Mouse (Mus musculus) heart, adult 2 months (tissue): ENCODE measurements around the gene Ctf1. TPM values are rescaled to one million over a fixed set of nuclear protein-coding genes. Genes with fewer than 3 reads are reported as not detected.
A peak's percentile ranks its signal among the peaks of the same experiment; 100 is the strongest.

Experiments
- DNase-seq, 2 experiments: peaks; one replicate each; pipeline ENCODE4 v3.0.0; 2021
- H3K27ac ChIP-seq: fragments of 200-600 bp; 2 replicates; pipeline ENCODE4 v1.8.1; 2022
- H3K27me3 ChIP-seq: fragments of 200-500 bp; 2 replicates; pipeline ENCODE4 v1.6.1; 2012; ENCODE audit warnings: mild to moderate bottlenecking, low read length, inconsistent platforms, mixed read lengths; ENCODE audit not compliant: control insufficient read depth, insufficient read depth
- H3K36me3 ChIP-seq: fragments of 200-500 bp; 2 replicates; pipeline ENCODE4 v1.6.1; 2012; ENCODE audit warnings: low read length, inconsistent platforms; ENCODE audit not compliant: control insufficient read depth, insufficient read depth
- H3K4me1 ChIP-seq: fragments of 200-500 bp; 2 replicates; pipeline ENCODE4 v1.6.1; 2011; ENCODE audit warnings: low read length; ENCODE audit not compliant: control insufficient read depth, insufficient read depth
- H3K4me3 ChIP-seq: fragments of 200-600 bp; 2 replicates; pipeline ENCODE4 v1.8.1; 2022
- H3K79me2 ChIP-seq: fragments of 200-500 bp; replicated peaks from 2 replicates; pipeline ENCODE4 v1.6.1; 2012; ENCODE audit warnings: mild to moderate bottlenecking, inconsistent platforms, low read length, moderate library complexity, mixed read lengths; ENCODE audit not compliant: control insufficient read depth, insufficient read depth
- H3K9ac ChIP-seq: fragments of 200-500 bp; 2 replicates; pipeline ENCODE4 v1.6.1; 2012; ENCODE audit warnings: low read depth, mild to moderate bottlenecking, control low read depth, inconsistent platforms, low read length, mixed read lengths
- CTCF ChIP-seq: fragments of 200-600 bp; IDR thresholded peaks from 2 replicates; pipeline ENCODE4 v1.8.1; 2022; ENCODE audit warnings: antibody characterized with exemption, mild to moderate bottlenecking, moderate library complexity
- EP300 ChIP-seq: fragments of 200-500 bp; IDR thresholded peaks from 2 replicates; pipeline ENCODE4 v1.6.1; 2011; ENCODE audit warnings: low read depth, low read length, control low read depth; ENCODE audit not compliant: insufficient read depth
- POLR2A ChIP-seq: fragments of 200-500 bp; IDR thresholded peaks from 2 replicates; pipeline ENCODE4 v1.6.1; 2011; ENCODE audit warnings: mild to moderate bottlenecking, low read depth, low read length, control low read depth; ENCODE audit not compliant: insufficient read depth
- WGBS: fragments of 180-500 bp; shearing (Covaris S2); methylation state at CpG from one replicate; pipeline ENCODE4 v1.1.7; 2018; 5-methylcytosine and 5-hydroxymethylcytosine counted together
- intact Hi-C: fragments of 180-260 bp; cut with DNase I; formaldehyde crosslinking; loops from one replicate; pipeline ENCODE4 v1.15.1; 2025
- polyA plus RNA-seq: library from polyadenylated mRNA; depleted of rRNA; stranded (reverse); fragments of >200 nt; gene quantifications from 2 replicates; pipeline ENCODE4 v1.2.3, GENCODE M21; 2012
- total RNA-seq, 2 experiments: library from RNA; stranded (reverse); gene quantifications; 2 replicates each; pipeline ENCODE4 v1.2.3; 2021

The Ctf1 gene
- total and polyA plus RNA-seq, 3 experiments: 6.6 to 15.3 (median 8.7) TPM

DNA sequence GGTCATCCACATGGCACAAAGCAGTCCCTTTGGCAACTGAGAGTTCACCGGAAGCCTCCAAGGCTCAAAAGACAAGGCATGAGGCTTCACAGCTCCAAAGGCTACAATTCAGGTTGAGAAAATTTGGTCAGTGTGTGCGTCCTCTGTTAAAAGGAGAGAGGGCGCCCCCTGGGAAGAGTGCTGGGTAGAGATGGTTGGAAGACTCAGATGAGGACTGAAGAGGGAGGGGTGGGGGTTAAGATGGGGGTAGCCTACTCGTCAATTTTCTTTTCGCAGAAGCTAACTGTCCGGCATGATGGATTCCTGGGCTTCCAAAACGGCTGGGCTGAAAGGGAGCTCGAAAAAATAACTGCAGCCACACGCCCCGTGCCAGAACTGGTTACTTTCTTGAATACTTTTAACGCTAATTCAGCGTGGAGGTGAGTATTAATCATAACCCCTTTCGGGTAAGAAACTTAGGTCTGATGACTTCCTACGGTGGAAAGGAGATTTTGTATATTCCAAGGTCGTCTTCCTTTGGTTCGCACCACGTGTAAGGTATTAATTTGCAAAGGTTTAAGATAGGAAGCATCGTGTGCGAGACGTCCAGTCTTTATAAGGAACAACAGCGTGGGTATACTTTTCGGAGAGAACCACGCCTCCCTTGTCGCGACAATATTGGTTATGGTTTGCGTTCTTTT, 32.0 kb downstream of the Ctf1 start, which contains the start of gene Fbxl19:
Fbxl19 (plus strand) TSS at position 178 of the 680 bp plus-strand sequence.
- intact Hi-C loops: loop anchor here (1.0 kb wide), 1 partner anchor 69 kb away; no protein-coding TSS in a partner anchor
- Histone ChIP-seq H3K4me3 (peak within 1 kb of the TSS; percentile 79), H3K4me1 (peaks cover 2% of the 10 kb centered on the region), H3K36me3 (no peaks in the 10 kb centered on the region), H3K79me2 (no peaks in the 10 kb centered on the region), H3K27me3 (no peaks in the 10 kb centered on the region), H3K9ac (peak within 1 kb of the TSS; percentile 57), H3K27ac (peak within 1 kb of the TSS; percentile 86)
- TF ChIP-seq CTCF: peak; percentile 68
- TF ChIP-seq POLR2A: no peak
- TF ChIP-seq EP300: 0 out of 2 replicates have a peak, but pooled peaks have one; percentile 29
- peak; percentile 70 to 73 for DNase-seq
- WGBS: under 1% methylated on average over 26 of the region's 26 CpGs

DNA sequence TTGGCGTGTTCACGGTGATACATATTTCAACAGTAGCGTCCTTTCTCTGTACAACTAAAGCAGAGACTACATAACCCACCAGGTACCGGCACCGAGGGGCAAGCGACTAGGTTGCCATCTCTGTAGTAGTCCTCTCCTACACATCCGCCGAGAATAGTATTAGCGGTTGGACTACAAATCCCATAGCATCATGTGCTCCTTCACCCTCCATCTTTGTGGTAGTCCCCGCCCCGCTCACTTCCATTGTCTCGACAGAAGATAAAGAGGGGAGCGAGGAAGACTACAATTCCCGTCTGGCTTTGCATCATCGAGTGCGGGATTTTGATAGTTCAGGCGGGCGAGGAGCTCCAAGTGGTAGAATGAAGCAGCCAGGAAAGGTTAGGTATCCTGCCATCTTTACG, 32.7 kb downstream of the Ctf1 start:
- TF ChIP-seq EP300 (peak; percentile 75), CTCF (peak; percentile 18; the same call in 1 of the 2 replicates), POLR2A (peak; percentile 71)
- peaks cover 2% of the 10 kb centered on the region for H3K4me1 ChIP-seq
- H3K79me2 ChIP-seq: no peaks in the 10 kb centered on the region
- peak overlapping the region; percentile 57 for H3K9ac ChIP-seq
- WGBS: under 1% methylated on average over 19 of the region's 19 CpGs
- peak; percentile 83 to 94 for DNase-seq
- H3K27me3 ChIP-seq: no peaks in the 10 kb centered on the region
- H3K36me3 ChIP-seq: no peaks in the 10 kb centered on the region
- peak overlapping the region; percentile 79 for H3K4me3 ChIP-seq
- peak overlapping the region; percentile 86 for H3K27ac ChIP-seq
- intact Hi-C loops: no loop called here

DNA sequence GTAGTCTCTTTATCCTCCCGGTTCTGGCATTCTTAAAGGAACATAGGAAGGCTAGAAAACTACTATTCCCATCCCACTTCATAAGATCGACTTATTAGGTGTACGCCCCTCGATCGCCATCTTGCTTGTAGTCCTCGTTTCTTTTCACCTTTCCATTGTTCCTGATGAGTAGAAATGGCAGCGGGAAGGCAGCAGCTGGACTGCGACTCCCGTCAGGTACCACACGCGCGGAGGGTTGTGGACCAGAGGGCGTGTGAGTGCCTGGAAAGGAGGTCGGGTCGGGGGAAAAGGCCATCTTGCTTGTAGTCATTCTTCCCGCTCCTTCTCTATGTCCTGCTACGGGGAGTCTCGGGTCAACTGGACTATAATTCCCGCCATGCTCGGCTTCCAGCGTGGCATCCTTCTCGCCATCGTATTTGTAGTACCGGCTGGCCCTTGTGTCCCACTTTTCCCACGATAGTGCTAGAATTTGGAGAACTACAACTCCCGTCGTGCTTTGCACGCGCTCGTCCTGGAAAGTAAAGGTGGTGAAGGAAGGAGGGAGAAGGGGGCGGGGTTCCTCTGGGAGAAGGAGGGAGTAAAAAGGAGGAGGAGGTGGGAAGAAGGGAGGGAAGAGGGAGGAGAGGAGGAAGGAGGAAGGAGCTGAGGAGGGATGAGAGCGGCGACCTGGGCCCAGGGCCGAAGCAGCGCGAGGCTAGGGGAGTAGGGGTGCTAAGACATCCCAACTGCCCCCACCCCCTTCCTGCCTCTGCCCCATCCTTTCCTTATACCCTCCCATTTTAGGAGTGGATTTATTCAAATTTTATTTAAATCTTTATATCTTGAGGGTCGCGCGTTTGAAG, 33.3 kb downstream of the Ctf1 start:
- H3K27me3 ChIP-seq: no peaks in the 10 kb centered on the region
- peak; percentile 66 for TF ChIP-seq POLR2A
- TF ChIP-seq EP300: peak; percentile 69
- no peak for TF ChIP-seq CTCF
- WGBS: under 1% methylated on average over 39 of the region's 39 CpGs
- peak overlapping the region; percentile 61 for H3K9ac ChIP-seq
- H3K4me3 ChIP-seq: peak overlapping the region; percentile 79
- intact Hi-C loops: loop anchor here (2.0 kb wide), 1 partner anchor 33 kb away; the partner anchor contains the start of gene Ctf1
- H3K27ac ChIP-seq: peak overlapping the region; percentile 86
- H3K4me1 ChIP-seq: peaks cover 2% of the 10 kb centered on the region
- H3K79me2 ChIP-seq: no peaks in the 10 kb centered on the region
- H3K36me3 ChIP-seq: no peaks in the 10 kb centered on the region
- peak; percentile 89 to 97 for DNase-seq

DNA sequence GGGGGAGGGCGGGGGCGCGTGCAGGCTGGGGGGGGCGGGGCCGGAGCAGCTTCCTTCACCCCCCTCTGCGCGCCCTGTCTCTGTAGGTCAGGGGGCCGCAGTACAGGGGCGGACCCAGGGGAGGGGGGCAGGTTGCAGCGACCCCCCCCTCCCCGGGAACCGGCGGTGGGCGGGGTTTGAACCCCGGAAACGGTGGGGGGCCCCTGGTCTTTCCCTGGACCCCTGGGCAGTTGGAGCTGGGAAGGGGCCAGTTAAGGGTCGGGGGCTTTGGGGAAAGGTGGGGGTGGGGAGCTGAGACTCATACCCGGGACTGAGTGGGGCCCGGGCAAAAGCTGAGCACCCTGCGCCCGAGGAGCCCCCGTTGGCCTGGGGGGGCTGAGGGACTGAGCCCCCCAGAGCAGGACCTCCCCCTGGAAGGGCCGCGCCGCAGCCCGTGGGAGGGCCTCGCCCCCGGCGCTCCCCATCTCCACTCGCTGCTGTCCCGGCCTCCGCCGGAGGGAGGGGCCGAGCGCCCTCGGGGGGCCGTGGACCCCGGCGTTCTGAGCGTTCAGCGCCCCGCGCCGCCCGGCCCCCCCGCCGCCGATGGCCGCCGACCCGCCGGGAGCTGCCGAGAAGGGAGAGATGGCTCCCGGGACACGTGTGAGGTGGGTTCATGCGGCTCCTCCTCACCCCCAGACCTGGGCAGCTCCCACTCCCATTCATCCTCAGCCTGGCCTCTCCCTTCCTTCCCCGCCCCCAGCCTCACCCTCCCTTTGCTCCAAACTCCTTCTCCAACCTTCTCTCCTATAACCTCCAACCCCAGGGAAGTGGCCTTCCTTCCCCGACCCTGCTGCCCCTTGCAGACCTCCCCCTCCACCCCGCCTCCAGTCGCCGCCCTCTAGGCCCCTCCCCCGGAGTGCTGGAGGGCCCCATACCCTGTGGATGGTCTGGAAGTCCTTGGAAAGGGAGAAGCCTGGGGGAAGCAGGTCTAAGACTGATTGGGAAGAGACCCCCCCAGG, 34.3 kb downstream of the Ctf1 start:
- intact Hi-C loops: loop anchor here (2.0 kb wide), 1 partner anchor 34 kb away; the partner anchor contains the start of gene Ctf1
- TF ChIP-seq EP300 (no peak), CTCF (no peak), POLR2A (no peak)
- Histone ChIP-seq H3K27me3 (no peaks in the 10 kb centered on the region), H3K27ac (peak overlapping the region; percentile 86), H3K9ac (peak overlapping the region; percentile 32), H3K79me2 (no peaks in the 10 kb centered on the region), H3K36me3 (no peaks in the 10 kb centered on the region), H3K4me3 (peak overlapping the region; percentile 79), H3K4me1 (peaks cover 2% of the 10 kb centered on the region)
- WGBS: 3% methylated on average over 51 of the region's 62 CpGs
- DNase-seq: peak; percentile 36 to 45
